Mouse (Mus musculus) megakaryocyte, embryonic 14.5 days (primary cell): ENCODE measurements around the gene Mrpl47. TPM values are rescaled to one million over a fixed set of nuclear protein-coding genes. Genes with fewer than 3 reads are reported as not detected.
A peak's percentile ranks its signal among the peaks of the same experiment; 100 is the strongest.

Experiments
- H3K27me3 ChIP-seq: replicated peaks from 2 replicates; pipeline ENCODE3; 2012; ENCODE audit warnings: inconsistent platforms
- H3K36me3 ChIP-seq: replicated peaks from 2 replicates; pipeline ENCODE3; 2012; ENCODE audit warnings: low read length, inconsistent platforms, mixed read lengths
- H3K4me1 ChIP-seq: 2 replicates; pipeline ENCODE4 v1.6.1; 2012; ENCODE audit warnings: inconsistent platforms
- H3K4me3 ChIP-seq: replicated peaks from 2 replicates; pipeline ENCODE3; 2012; ENCODE audit warnings: moderate library complexity, mild to moderate bottlenecking, inconsistent platforms
- H3K9me3 ChIP-seq: 2 replicates; pipeline ENCODE4 v1.6.1; 2012; ENCODE audit warnings: inconsistent platforms
- FLI1 ChIP-seq: IDR thresholded peaks from 2 replicates; pipeline ENCODE4 v1.6.1; 2012; ENCODE audit warnings: low read length, inconsistent platforms, mixed read lengths
- GATA1 ChIP-seq: IDR thresholded peaks from 3 replicates; pipeline ENCODE4 v1.6.1; 2012; ENCODE audit warnings: mixed read lengths, low read length, inconsistent platforms, borderline replicate concordance
- polyA plus RNA-seq: library from polyadenylated mRNA; stranded (reverse); fragments of >175 nt; gene quantifications from 2 replicates; pipeline ENCODE4 v1.2.3, GENCODE M21; 2012; ENCODE audit warnings: low replicate concordance; ENCODE audit not compliant: insufficient read depth

The Mrpl47 gene
- polyA plus RNA-seq, 1 experiment = 4.2 TPM

GRCm38 (mm10) chr3:32690901-32691300 is 46.5 kb downstream of the Mrpl47 start:
- peaks cover 5% of the 10 kb centered on the region for H3K27me3 ChIP-seq
- H3K9me3 ChIP-seq = no peaks in the 10 kb centered on the region
- no peak overlapping the region for H3K4me3 ChIP-seq
- no peaks in the 10 kb centered on the region for H3K36me3 ChIP-seq
- H3K4me1 ChIP-seq = peaks cover 39% of the 10 kb centered on the region
- no peak for TF ChIP-seq FLI1
- TF ChIP-seq GATA1 = no peak

GRCm38 (mm10) chr3:32690008-32690407 is 47.4 kb downstream of the Mrpl47 start:
- peaks cover 5% of the 10 kb centered on the region for H3K27me3 ChIP-seq
- no peaks in the 10 kb centered on the region for H3K9me3 ChIP-seq
- H3K36me3 ChIP-seq = no peaks in the 10 kb centered on the region
- TF ChIP-seq GATA1 (no peak), FLI1 (no peak)
- no peak overlapping the region for H3K4me3 ChIP-seq
- H3K4me1 ChIP-seq = peaks cover 30% of the 10 kb centered on the region

GRCm38 (mm10) chr3:32689567-32689999 is 47.8 kb downstream of the Mrpl47 start:
- Histone ChIP-seq H3K9me3 (no peaks in the 10 kb centered on the region), H3K27me3 (peaks cover 5% of the 10 kb centered on the region), H3K36me3 (no peaks in the 10 kb centered on the region), H3K4me3 (no peak overlapping the region), H3K4me1 (peaks cover 26% of the 10 kb centered on the region)
- TF ChIP-seq FLI1 (no peak), GATA1 (no peak)

- no peaks in the 10 kb centered on the region for H3K9me3 ChIP-seq
- peaks cover 16% of the 10 kb centered on the region; the same call in 1 of the 2 replicates for H3K4me1 ChIP-seq
- peaks cover 7% of the 10 kb centered on the region for H3K27me3 ChIP-seq
- H3K36me3 ChIP-seq = no peaks in the 10 kb centered on the region
- TF ChIP-seq FLI1 (no peak), GATA1 (no peak)
- H3K4me3 ChIP-seq = no peak overlapping the region
Measured at GRCm38 (mm10) chr3:32687156-32687555, 50.2 kb downstream of the Mrpl47 start.

- no peak overlapping the region for H3K4me3 ChIP-seq
- no peaks in the 10 kb centered on the region for H3K9me3 ChIP-seq
- TF ChIP-seq GATA1 = no peak
- no peak for TF ChIP-seq FLI1
- H3K36me3 ChIP-seq = no peaks in the 10 kb centered on the region
- H3K4me1 ChIP-seq = peaks cover 16% of the 10 kb centered on the region; the same call in 1 of the 2 replicates
- H3K27me3 ChIP-seq = peaks cover 8% of the 10 kb centered on the region
Measured at GRCm38 (mm10) chr3:32686537-32686936, 50.9 kb downstream of the Mrpl47 start.

GRCm38 (mm10) chr3:32684631-32685030 is 52.8 kb downstream of the Mrpl47 start:
- Histone ChIP-seq H3K4me1 (peaks cover 6% of the 10 kb centered on the region; the same call in 1 of the 2 replicates), H3K36me3 (no peaks in the 10 kb centered on the region), H3K27me3 (peaks cover 10% of the 10 kb centered on the region), H3K9me3 (no peaks in the 10 kb centered on the region), H3K4me3 (no peak overlapping the region)
- TF ChIP-seq GATA1 (no peak), FLI1 (no peak)

- TF ChIP-seq GATA1 (no peak), FLI1 (no peak)
- Histone ChIP-seq H3K36me3 (no peaks in the 10 kb centered on the region), H3K9me3 (no peaks in the 10 kb centered on the region), H3K4me1 (peaks cover 4% of the 10 kb centered on the region; the same call in 1 of the 2 replicates), H3K4me3 (peak overlapping the region; percentile 6), H3K27me3 (peaks cover 10% of the 10 kb centered on the region)
Measured at GRCm38 (mm10) chr3:32682910-32683531, 54.4 kb downstream of the Mrpl47 start.

- Histone ChIP-seq H3K4me3 (no peak overlapping the region), H3K36me3 (no peaks in the 10 kb centered on the region), H3K4me1 (peaks cover 12% of the 10 kb centered on the region), H3K9me3 (no peaks in the 10 kb centered on the region), H3K27me3 (peaks cover 7% of the 10 kb centered on the region)
- TF ChIP-seq FLI1 (no peak), GATA1 (no peak; the same call in 2 of the 3 replicates)
Measured at GRCm38 (mm10) chr3:32676393-32676792, 61.0 kb downstream of the Mrpl47 start.

Other genes with a start within 250 kb of the Mrpl47 start
- gene Kcnmb3, start 245.4 kb downstream of the Mrpl47 start, polyA plus RNA-seq = not detected in 2 replicates
- 2.3 TPM in 1 of 2 replicates, not detected in the other for gene Zfp639, start 227.3 kb downstream of the Mrpl47 start, polyA plus RNA-seq
- 2.7 TPM in 1 of 2 replicates, not detected in the other for gene Mfn1, start 208.1 kb downstream of the Mrpl47 start, polyA plus RNA-seq
- gene Gnb4, start 121.0 kb downstream of the Mrpl47 start, polyA plus RNA-seq = 0.63 TPM in 1 of 2 replicates, not detected in the other
- 9.8 TPM in 1 of 2 replicates, not detected in the other for gene Actl6a, start 31.3 kb downstream of the Mrpl47 start, polyA plus RNA-seq
- gene Ndufb5, start 615 bp downstream of the Mrpl47 start, polyA plus RNA-seq = 25.7 and 40.0 TPM in 2 replicates
- gene Usp13, start 79.9 kb upstream of the Mrpl47 start, polyA plus RNA-seq = not detected in 2 replicates